Mouse (Mus musculus) liver, embryonic 14.5 days (tissue): ENCODE data around the gene Alyref. TPM values are rescaled to one million over a fixed set of nuclear protein-coding genes. Genes with fewer than 3 reads are reported as not detected.

Experiments used
- ATAC-seq: fragments of 200-750 bp; cut with Nextera tagmentation; 2 replicates; pipeline ENCODE4 v1.8.0; 2017; ENCODE audit warnings: moderate number of reproducible peaks, mild to moderate bottlenecking, moderate library complexity; ENCODE audit not compliant: insufficient read depth
- DNase-seq, 3 experiments: peaks; one replicate each; pipeline ENCODE4 v3.0.0-alpha.2; 2012 to 2013; ENCODE audit warnings: low read depth in 3 of 3, low spot score in 3 of 3
- H3K27ac ChIP-seq: fragments of 300-500 bp; sonication (generic); 2 replicates; pipeline ENCODE4 v1.5.1; 2014; ENCODE audit warnings: moderate library complexity, mild to moderate bottlenecking, control low read depth, inconsistent platforms
- H3K27me3 ChIP-seq: fragments of 300-500 bp; sonication (generic); 2 replicates; pipeline ENCODE4 v1.6.1; 2014; ENCODE audit warnings: mild to moderate bottlenecking, low read length, moderate library complexity; ENCODE audit not compliant: control insufficient read depth, insufficient read depth
- H3K36me3 ChIP-seq: fragments of 300-500 bp; sonication (generic); replicated peaks from 2 replicates; pipeline ENCODE4 v1.6.1; 2014; ENCODE audit warnings: low read depth; ENCODE audit not compliant: control insufficient read depth, insufficient read depth
- H3K4me1 ChIP-seq, 2 experiments: fragments of 200-500 bp in 1 of 2; fragments of 300-500 bp in 1 of 2; sonication (generic) in 1 of 2; replicated peaks; 2 replicates each; pipeline ENCODE4 v1.6.1; 2012 to 2014; ENCODE audit warnings: antibody characterized with exemption in 1 of 2, inconsistent platforms in 1 of 2, low read length in 1 of 2; ENCODE audit not compliant: control insufficient read depth in 2 of 2, insufficient read depth in 2 of 2
- H3K4me2 ChIP-seq: fragments of 300-500 bp; sonication (generic); 2 replicates; pipeline ENCODE4 v1.6.1; 2014; ENCODE audit warnings: low read depth, mild to moderate bottlenecking, control low read depth, moderate library complexity
- H3K4me3 ChIP-seq, 2 experiments: fragments of 200-500 bp in 1 of 2; fragments of 300-500 bp in 1 of 2; sonication (generic) in 1 of 2; 2 replicates each; pipeline ENCODE4 v1.5.1; 2012 to 2014; ENCODE audit warnings: low read depth in 2 of 2, low read length in 2 of 2, mild to moderate bottlenecking in 2 of 2, control low read depth in 1 of 2, inconsistent platforms in 1 of 2, moderate library complexity in 1 of 2; ENCODE audit not compliant: insufficient read depth in 1 of 2
- H3K9ac ChIP-seq: fragments of 300-500 bp; sonication (generic); replicated peaks from 2 replicates; pipeline ENCODE4 v1.6.1; 2014; ENCODE audit warnings: mild to moderate bottlenecking, control low read depth, moderate library complexity
- H3K9me3 ChIP-seq: fragments of 300-500 bp; sonication (generic); 2 replicates; pipeline ENCODE4 v1.6.1; 2016; ENCODE audit warnings: low read length, mixed read lengths; ENCODE audit not compliant: control insufficient read depth
- CTCF ChIP-seq: IDR thresholded peaks from 2 replicates; pipeline ENCODE4 v1.5.1; 2016; ENCODE audit warnings: antibody characterized with exemption, low read depth, control low read depth
- EP300 ChIP-seq: IDR thresholded peaks from 2 replicates; pipeline ENCODE4 v1.6.1; 2016; ENCODE audit warnings: antibody characterized with exemption, low read depth
- WGBS: fragments of 180-500 bp; shearing (Covaris S2); extraction: QIAGEN DNeasy Blood & Tissue Kit; methylation state at CpG from one replicate; pipeline ENCODE4 v1.1.7; 2014; ENCODE audit not compliant: insufficient replicate concordance; 5-methylcytosine and 5-hydroxymethylcytosine counted together
- polyA plus RNA-seq, 2 experiments: library from polyadenylated mRNA; depleted of rRNA in 1 of 2; stranded (reverse) in 1 of 2; unstranded in 1 of 2; fragments of >200 nt; fragmentation: Nextera tagmentation in 1 of 2; extraction: Ambion mirVana in 1 of 2; gene quantifications; 2 replicates each; pipeline versions ENCODE4 v1.2.1 to v1.2.3; 2012 to 2014

The Alyref gene
- polyA plus RNA-seq, 2 experiments = 110 to 349 TPM

DNA sequence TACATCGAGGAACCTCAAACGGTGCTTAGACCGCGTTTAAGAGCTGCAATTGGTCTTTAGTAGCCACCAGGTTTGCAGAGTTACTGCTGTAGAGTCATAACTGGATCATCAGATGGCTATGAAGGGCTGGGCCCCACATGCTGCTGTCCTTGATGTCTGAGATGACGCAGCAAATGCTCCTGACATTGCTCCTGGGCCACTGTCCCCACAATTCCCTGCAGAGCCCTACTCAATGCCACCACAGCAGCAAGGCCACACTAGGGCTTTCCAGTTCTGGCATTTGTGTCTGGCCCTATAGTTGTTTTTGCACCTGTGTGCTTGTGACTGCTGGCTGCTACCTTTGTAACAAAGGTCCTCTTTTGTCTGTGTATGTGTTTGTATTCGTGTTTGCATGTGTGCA, 24.6 kb upstream of the Alyref start:
- DNase-seq (no peak), ATAC-seq (no peak)
- Histone ChIP-seq H3K4me1 (peaks cover 13 to 22% of the 10 kb centered on the region in 2 experiments), H3K9me3 (no peaks in the 10 kb centered on the region), H3K27ac (no peak overlapping the region), H3K4me3 (no peak overlapping the region), H3K27me3 (no peaks in the 10 kb centered on the region), H3K4me2 (no peak overlapping the region), H3K36me3 (peaks cover 41% of the 10 kb centered on the region), H3K9ac (no peak overlapping the region)
- TF ChIP-seq CTCF (no peak), EP300 (no peak)
- 84% methylated on average over 6 of the region's 6 CpGs for WGBS

DNA sequence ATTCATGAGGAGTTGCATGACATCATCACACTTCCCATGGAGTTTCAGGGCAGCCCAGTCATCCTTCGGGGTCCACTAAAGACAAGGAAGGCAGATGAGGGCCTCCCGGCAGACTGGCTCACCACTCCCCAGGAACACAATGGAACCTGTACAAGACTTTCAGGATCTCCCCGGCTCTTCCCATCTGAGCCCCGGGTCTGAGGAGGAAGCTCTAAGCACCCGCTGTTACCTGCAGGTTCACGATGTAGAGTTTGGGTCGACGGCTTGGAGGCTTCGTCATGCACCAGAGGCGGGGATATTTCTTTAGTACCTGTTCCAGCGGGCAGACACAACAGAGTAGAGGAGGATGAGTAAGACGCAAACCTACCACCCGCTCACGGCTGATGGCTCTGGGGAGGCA, 22.0 kb upstream of the Alyref start:
- Histone ChIP-seq H3K9ac (no peak overlapping the region), H3K36me3 (peaks cover 41% of the 10 kb centered on the region), H3K27ac (no peak overlapping the region), H3K4me1 (peaks cover 18 to 23% of the 10 kb centered on the region in 2 experiments), H3K4me2 (no peak overlapping the region), H3K9me3 (no peaks in the 10 kb centered on the region), H3K4me3 (no peak overlapping the region), H3K27me3 (no peaks in the 10 kb centered on the region)
- WGBS = 92% methylated on average over 14 of the region's 14 CpGs
- TF ChIP-seq EP300 (no peak), CTCF (no peak)
- DNase-seq (no peak), ATAC-seq (no peak)

DNA sequence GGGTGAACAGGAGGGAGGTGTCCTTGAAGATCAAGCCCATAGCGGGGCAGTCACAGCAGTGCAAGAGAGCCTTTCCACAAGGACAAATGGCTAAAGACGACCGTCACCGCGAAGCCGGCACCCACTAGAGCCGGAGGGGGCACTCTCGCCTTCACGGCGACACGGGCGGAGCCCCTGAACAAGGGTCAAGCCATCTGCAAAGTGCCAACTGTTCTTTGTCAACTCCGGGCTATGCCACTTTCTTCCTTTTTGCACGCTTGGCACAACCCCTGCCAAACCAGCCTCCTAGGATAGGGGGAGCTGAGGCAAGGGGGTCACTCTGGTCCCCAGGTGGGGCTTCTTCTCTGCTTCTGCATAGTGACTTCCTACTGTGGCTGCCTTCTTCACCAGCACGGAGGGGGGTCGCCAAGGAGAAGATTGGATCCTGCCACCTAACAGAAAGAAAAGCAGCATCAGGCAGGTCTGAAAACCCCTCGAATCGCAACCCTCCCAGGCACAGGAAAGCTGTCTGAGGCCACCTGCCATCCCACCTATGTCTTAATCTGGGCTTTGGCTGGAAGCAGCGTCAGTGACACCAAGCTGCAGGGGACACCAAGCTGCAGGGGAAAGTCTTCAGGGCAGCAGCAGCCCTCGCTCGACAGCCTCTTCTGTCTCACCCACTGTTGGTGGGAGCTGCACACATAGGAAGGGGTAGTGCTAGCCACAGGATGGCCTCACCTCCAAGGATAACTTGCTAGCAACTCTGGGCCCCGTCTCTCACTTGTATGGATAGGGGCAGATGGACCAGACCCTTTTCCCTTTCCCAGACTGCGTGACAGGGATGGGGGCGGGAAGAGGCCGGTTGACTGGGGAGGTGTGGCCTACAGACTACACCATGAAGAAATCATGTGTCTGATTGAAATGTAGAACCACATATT, 20.7 kb upstream of the Alyref start:
- Histone ChIP-seq H3K4me1 (peaks cover 14 to 19% of the 10 kb centered on the region in 2 experiments), H3K4me3 (no peak overlapping the region), H3K27ac (no peak overlapping the region), H3K27me3 (no peaks in the 10 kb centered on the region), H3K9me3 (no peaks in the 10 kb centered on the region), H3K4me2 (peak overlapping the region; percentile 96), H3K9ac (no peak overlapping the region; the same call in 1 of the 2 replicates), H3K36me3 (peaks cover 41% of the 10 kb centered on the region)
- WGBS = 83% methylated on average over 25 of the region's 25 CpGs
- DNase-seq (no peak), ATAC-seq (no peak)
- TF ChIP-seq EP300 = no peak
- no peak for TF ChIP-seq CTCF

DNA sequence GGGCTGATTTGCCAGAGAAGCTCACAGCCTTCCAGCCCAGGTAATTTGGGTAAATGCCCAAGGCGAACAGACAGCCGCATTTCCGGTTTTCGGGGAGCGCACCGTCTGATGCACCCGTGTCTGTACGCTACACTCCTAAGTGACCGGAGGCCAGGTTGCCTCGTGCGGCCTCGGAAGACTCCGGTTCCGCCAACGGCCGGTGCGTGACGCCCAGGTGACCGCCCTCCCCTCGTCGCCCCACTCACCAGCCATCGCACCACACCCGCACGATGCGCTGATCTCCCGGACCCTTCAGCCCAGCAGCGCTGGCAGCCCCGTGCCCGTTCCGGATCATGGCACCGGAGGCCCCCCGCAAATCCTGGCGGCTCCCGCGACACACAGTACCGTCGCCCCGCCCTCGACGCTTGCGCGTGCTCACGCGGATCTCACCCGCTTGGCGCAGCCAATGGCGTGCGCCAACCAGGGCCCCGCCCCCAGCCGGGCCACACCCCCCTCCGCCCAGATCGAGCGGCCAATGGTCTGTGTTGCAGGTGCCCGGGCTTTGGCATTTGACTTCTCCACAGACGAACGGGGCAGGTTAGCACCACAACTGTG, 19.5 kb upstream of the Alyref start, which contains the start of gene Pcyt2:
Gene Pcyt2 (minus strand): TSS at position 418 of the 594 bp plus-strand sequence.
- TF ChIP-seq CTCF (no peak), EP300 (peak; percentile 31; the same call in 1 of the 2 replicates)
- no peaks in the 10 kb centered on the region for H3K9me3 ChIP-seq
- H3K36me3 ChIP-seq = peaks cover 46% of the 10 kb centered on the region
- peak within 1 kb of the TSS; percentile 87 for H3K27ac ChIP-seq
- under 1% methylated on average over 56 of the region's 56 CpGs for WGBS
- peak within 1 kb of the TSS; percentile 74 to 90 for H3K4me3 ChIP-seq
- peak; percentile 85 to 88 (median 87) for DNase-seq
- peak; percentile 93 for ATAC-seq
- H3K27me3 ChIP-seq = no peaks in the 10 kb centered on the region
- peak within 1 kb of the TSS; percentile 82 for H3K9ac ChIP-seq
- H3K4me2 ChIP-seq = peak within 1 kb of the TSS; percentile 96
- H3K4me1 ChIP-seq = peaks cover 13 to 16% of the 10 kb centered on the region in 2 experiments
